Mouse (Mus musculus) ES-Bruce4 (cell line): Measurements from ENCODE around the gene Polg2.

Experiments
- CTCF ChIP-seq: IDR thresholded peaks from one replicate; pipeline ENCODE4 v1.8.1; 2011; ENCODE audit warnings: low read depth, low read length
- EP300 ChIP-seq: IDR thresholded peaks from 2 replicates; pipeline ENCODE4 v1.6.1; 2011; ENCODE audit warnings: low read depth, low read length; ENCODE audit not compliant: insufficient read depth
- POLR2A ChIP-seq: IDR thresholded peaks from one replicate; pipeline ENCODE4 v1.8.1; 2011; ENCODE audit warnings: low read length; ENCODE audit not compliant: insufficient read depth

DNA sequence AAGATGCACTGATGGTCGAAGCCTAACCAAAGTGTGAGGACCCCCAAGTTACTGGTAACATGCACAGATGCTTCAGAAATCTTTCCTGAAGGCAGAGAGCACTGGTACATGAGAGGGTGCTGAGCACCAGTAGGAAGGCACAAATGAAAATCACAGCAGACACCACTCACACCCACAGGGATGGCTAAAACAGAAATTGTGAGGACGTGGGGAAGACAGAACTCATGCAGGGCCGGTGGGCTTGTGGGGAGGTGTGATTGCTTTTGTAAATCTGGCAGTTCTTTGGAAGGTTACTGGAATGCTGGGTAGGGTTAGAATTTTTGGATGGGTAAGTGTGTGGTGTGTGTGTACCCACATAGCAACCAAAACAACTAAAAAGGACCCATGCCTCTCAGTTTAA is 37.8 kb upstream of the Polg2 start:
- no peak for TF ChIP-seq POLR2A
- no peak for TF ChIP-seq CTCF
- TF ChIP-seq EP300: no peak
